Mouse (Mus musculus) heart, adult 18-20 months (tissue): ENCODE data around the gene Rab14. TPM values are rescaled to one million over a fixed set of nuclear protein-coding genes. Genes with fewer than 3 reads are reported as not detected.

Experiments
- DNase-seq, 2 experiments: peaks; one replicate each; pipeline ENCODE4 v3.0.0; 2021 to 2022; ENCODE audit warnings: mixed read lengths in 1 of 2
- long read RNA-seq, 2 experiments: library from polyadenylated mRNA; stranded (forward); transcript quantifications; one replicate each; pipeline ENCODE4 v2.0.0; 2021
- total RNA-seq, 2 experiments: library from RNA; stranded (reverse); gene quantifications; 2 replicates each; pipeline ENCODE4 v1.2.3; 2021

Gene Rab14
- total RNA-seq = 100 to 1,000 TPM; 128 to 136 TPM
- long read RNA-seq, experiment 1, transcript Rab14-201 (8 exons, 3,081 nt) = major isoform, 204 of 216 reads
- long read RNA-seq, experiment 1, partial matches to known transcripts = 2 of 216 reads
- long read RNA-seq, experiment 1, other reads (novel, unspliced or antisense) = 10 of 216 reads
- long read RNA-seq, experiment 2, transcript Rab14-201 (8 exons, 3,081 nt) = major isoform, 92 of 102 reads
- long read RNA-seq, experiment 2, partial matches to known transcripts = 0 of 102 reads
- long read RNA-seq, experiment 2, other reads (novel, unspliced or antisense) = 10 of 102 reads

- DNase-seq = peak; percentile 99 to 100
Measured at GRCm38 (mm10) chr2:35200898-35201668, at the start of gene Rab14. TSS of gene Rab14 (minus strand) at chr2:35201120.

GRCm38 (mm10) chr2:35247763-35248162 is 46.8 kb upstream of the Rab14 start:
- no peak for DNase-seq

- DNase-seq = no peak
Measured at GRCm38 (mm10) chr2:35244241-35244640, 43.3 kb upstream of the Rab14 start.

GRCm38 (mm10) chr2:35235021-35235420 is 34.1 kb upstream of the Rab14 start:
- no peak for DNase-seq

- DNase-seq = no peak
Measured at GRCm38 (mm10) chr2:35233898-35234297, 33.0 kb upstream of the Rab14 start.

- no peak for DNase-seq
Measured at GRCm38 (mm10) chr2:35232595-35233445, 31.9 kb upstream of the Rab14 start.

- peak; percentile 40 to 59 for DNase-seq
Measured at GRCm38 (mm10) chr2:35231871-35232270, 31.0 kb upstream of the Rab14 start.

- DNase-seq = no peak
Measured at GRCm38 (mm10) chr2:35230215-35230614, 29.3 kb upstream of the Rab14 start.

GRCm38 (mm10) chr2:35228145-35228544 is 27.2 kb upstream of the Rab14 start:
- DNase-seq = no peak

GRCm38 (mm10) chr2:35224285-35224684 is 23.4 kb upstream of the Rab14 start:
- no peak for DNase-seq

- DNase-seq = no peak
Measured at GRCm38 (mm10) chr2:35222822-35223391, 22.0 kb upstream of the Rab14 start.

GRCm38 (mm10) chr2:35218736-35219135 is 17.8 kb upstream of the Rab14 start:
- no peak for DNase-seq

- DNase-seq = no peak
Measured at GRCm38 (mm10) chr2:35216701-35217100, 15.8 kb upstream of the Rab14 start.

GRCm38 (mm10) chr2:35215363-35215762 is 14.4 kb upstream of the Rab14 start:
- DNase-seq = no peak

GRCm38 (mm10) chr2:35214881-35215358 is 14.0 kb upstream of the Rab14 start:
- peak; percentile 77 to 90 for DNase-seq

GRCm38 (mm10) chr2:35213345-35213910 is 12.5 kb upstream of the Rab14 start:
- no peak for DNase-seq

GRCm38 (mm10) chr2:35211681-35212080 is 10.8 kb upstream of the Rab14 start:
- no peak for DNase-seq

- peak in 1 of 2 experiments; percentile 29 for DNase-seq
Measured at GRCm38 (mm10) chr2:35208931-35209665, 8.2 kb upstream of the Rab14 start.

GRCm38 (mm10) chr2:35208054-35208453 is 7.1 kb upstream of the Rab14 start:
- DNase-seq = no peak

GRCm38 (mm10) chr2:35206761-35207160 is 5.8 kb upstream of the Rab14 start:
- peak in 1 of 2 experiments; percentile 31 for DNase-seq

GRCm38 (mm10) chr2:35203729-35204128 is 2.8 kb upstream of the Rab14 start:
- DNase-seq = no peak
